Mouse (Mus musculus) G1E (cell line): Measurements from ENCODE around the gene Wwox.

Experiments used
- CTCF ChIP-seq: IDR thresholded peaks from 2 replicates; pipeline ENCODE4 v1.5.1; 2012; ENCODE audit warnings: low read depth, low read length, inconsistent platforms, mixed read lengths
- GATA1 ChIP-seq: IDR thresholded peaks from 2 replicates; pipeline ENCODE4 v1.6.1; 2012; ENCODE audit warnings: borderline replicate concordance, low read length, inconsistent platforms, mixed read lengths
- TAL1 ChIP-seq: conservative IDR thresholded peaks from 2 replicates; pipeline ENCODE4 v1.6.1; 2012; ENCODE audit warnings: low read depth, low read length, inconsistent platforms, mixed read lengths

DNA sequence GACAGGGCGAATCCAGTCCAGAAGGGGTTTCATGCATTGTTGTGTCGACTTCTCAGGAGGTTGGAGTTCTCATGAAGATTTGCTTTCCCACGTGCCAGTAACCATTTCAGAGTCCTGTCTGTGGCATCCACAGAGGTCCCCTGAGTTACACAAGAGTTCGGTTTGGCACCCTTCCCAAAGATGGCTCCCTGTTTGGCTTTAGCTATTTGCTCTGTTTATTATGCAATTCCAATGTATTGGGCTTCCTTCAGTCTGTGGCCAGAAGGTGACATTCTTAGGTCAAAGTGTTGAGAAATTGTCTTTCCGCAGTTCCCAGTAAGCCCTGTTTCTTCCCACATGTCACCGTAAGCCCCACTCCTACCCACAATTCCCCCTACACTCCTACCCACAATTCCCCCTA is 176.5 kb downstream of the Wwox start:
- TF ChIP-seq CTCF (no peak), GATA1 (no peak), TAL1 (no peak)
